Mouse (Mus musculus) stomach, postnatal 0 days (tissue): ENCODE results near the gene Eras.

Source experiments
- CTCF ChIP-seq: IDR thresholded peaks from 2 replicates; pipeline ENCODE4 v1.5.1; 2016; ENCODE audit warnings: antibody characterized with exemption, low read depth, mild to moderate bottlenecking, moderate library complexity
- EP300 ChIP-seq: optimal IDR thresholded peaks from 2 replicates; pipeline ENCODE3; 2016; ENCODE audit warnings: antibody characterized with exemption

DNA sequence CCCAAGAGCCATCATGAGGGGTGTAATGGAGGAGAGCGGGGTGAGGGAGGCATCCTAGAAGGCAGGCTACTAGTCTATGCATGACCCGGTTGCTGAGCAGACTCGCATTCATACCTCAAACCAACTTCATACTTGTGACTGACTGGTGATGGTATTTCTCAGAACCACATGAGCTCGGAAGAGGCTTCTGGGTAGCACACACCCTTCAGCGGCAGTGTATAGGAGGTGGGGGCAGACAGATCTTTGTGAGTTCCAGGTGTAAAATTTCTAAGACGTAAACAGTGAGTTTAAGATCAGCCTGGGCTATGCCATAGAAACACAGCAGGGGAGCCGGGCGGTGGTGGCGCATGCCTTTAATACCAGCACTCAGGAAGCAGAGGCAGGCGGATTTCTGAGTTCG lies 49.5 kb upstream of the Eras start, which contains the start of gene Gata1:
- TF ChIP-seq CTCF (no peak), EP300 (no peak)
